In genomic region chr10:122564473-122564872, GRCm38 (mm10) we compare ENCODE assay signal across 14 mouse cellular contexts.
A peak's percentile ranks its signal among the peaks of the same experiment; 100 is the strongest.
DNase-seq lines count a peak whose midpoint lies in the region; ATAC-seq and TF ChIP-seq lines count a peak whose summit lies in the region.
"Had no signal": no experiment of that assay in that cellular context is flagged by ENCODE, and none has a peak within 500 bp of the region (broad histone marks: within the 10 kb centered on the region; RNA-seq: fewer than 3 reads in every experiment).

No protein-coding gene starts in this region.

- DNase-seq in forebrain, postnatal 0 days, result no peak
- no peak for DNase-seq in midbrain, embryonic 10.5 days (ENCODE audit: low spot score)
- DNase-seq in midbrain, embryonic 14.5 days, result no peak
- DNase-seq in stomach, postnatal 0 days (ENCODE audit: low spot score), result no peak
- no peak for DNase-seq in urinary bladder, postnatal 25 days (ENCODE audit: low spot score)
- no peak for DNase-seq in urinary bladder, postnatal 14 days (ENCODE audit: low spot score)
- DNase-seq: cerebellum, adult 9-11 months; gastrocnemius, postnatal 10 days; heart, postnatal 10 days; right cerebral cortex, adult 18-20 months had no signal

- ATAC-seq in forebrain, postnatal 0 days, result no peak
- no peak for ATAC-seq in forebrain, embryonic 16.5 days
- no peak for ATAC-seq in midbrain, embryonic 13.5 days
- ATAC-seq in midbrain, embryonic 14.5 days (ENCODE audit: low FRiP score, low TSS enrichment), result no peak
- no peak for ATAC-seq in stomach, postnatal 0 days (ENCODE audit: low FRiP score, low TSS enrichment)

- 0 out of 2 replicates have a peak overlapping the region, but pooled peaks have one; percentile 16 for H3K27ac ChIP-seq in forebrain, postnatal 0 days (ENCODE audit: low read depth, low read length)
- H3K27ac ChIP-seq in forebrain, embryonic 16.5 days (ENCODE audit: low read length), result no peak overlapping the region; the same call in 1 of the 2 replicates
- peak overlapping the region; percentile 35 for H3K27ac ChIP-seq in midbrain, embryonic 13.5 days
- no peak overlapping the region for H3K27ac ChIP-seq in midbrain, embryonic 10.5 days (replicated peaks)
- peak overlapping the region; percentile 46; the same call in 1 of the 2 replicates for H3K27ac ChIP-seq in midbrain, embryonic 14.5 days (replicated peaks; ENCODE audit: low read depth, low read length)
- no peak overlapping the region for H3K27ac ChIP-seq in stomach, postnatal 0 days (replicated peaks)

- no peak for TF ChIP-seq CTCF in forebrain, postnatal 0 days (IDR thresholded peaks at IDR 0.05; ENCODE audit: low read depth)
- TF ChIP-seq CTCF in stomach, postnatal 0 days (IDR thresholded peaks at IDR 0.05; ENCODE audit: low read depth), result no peak

- no peak overlapping the region for H3K4me3 ChIP-seq in forebrain, postnatal 0 days (ENCODE audit: low read depth, low read length)
- H3K4me3 ChIP-seq in forebrain, embryonic 16.5 days (replicated peaks; ENCODE audit: low read length), result no peak overlapping the region
- no peak overlapping the region for H3K4me3 ChIP-seq in midbrain, embryonic 13.5 days (replicated peaks)
- H3K4me3 ChIP-seq in midbrain, embryonic 10.5 days, result no peak overlapping the region
- no peak overlapping the region for H3K4me3 ChIP-seq in midbrain, embryonic 14.5 days (replicated peaks; ENCODE audit: low read depth, low read length)
- H3K4me3 ChIP-seq in stomach, postnatal 0 days (ENCODE audit: low read depth, low read length), result no peak overlapping the region
- H3K4me3 ChIP-seq: erythroblast, embryonic 14.5 days; myocyte had no signal

- H3K9ac ChIP-seq in forebrain, postnatal 0 days, result no peak overlapping the region
- H3K9ac ChIP-seq in forebrain, embryonic 16.5 days (replicated peaks; ENCODE audit: low read depth, low read length), result no peak overlapping the region
- H3K9ac ChIP-seq in midbrain, embryonic 13.5 days (replicated peaks), result no peak overlapping the region
- H3K9ac ChIP-seq in midbrain, embryonic 14.5 days (replicated peaks; ENCODE audit: low read length), result no peak overlapping the region
- H3K9ac ChIP-seq in stomach, postnatal 0 days (ENCODE audit: low read length), result no peak overlapping the region

- H3K27me3 ChIP-seq in forebrain, postnatal 0 days (ENCODE audit: insufficient read depth, low read length), result no peaks in the 10 kb centered on the region
- H3K27me3 ChIP-seq in forebrain, embryonic 16.5 days (replicated peaks; ENCODE audit: control insufficient read depth, insufficient read depth, low read length), result no peaks in the 10 kb centered on the region
- H3K27me3 ChIP-seq in midbrain, embryonic 13.5 days, result no peaks in the 10 kb centered on the region
- H3K27me3 ChIP-seq in midbrain, embryonic 10.5 days (ENCODE audit: low read depth, poor library complexity, severe bottlenecking), result no peaks in the 10 kb centered on the region
- H3K27me3 ChIP-seq in midbrain, embryonic 14.5 days (ENCODE audit: control insufficient read depth, insufficient read depth, low read length), result no peaks in the 10 kb centered on the region
- H3K27me3 ChIP-seq in stomach, postnatal 0 days (ENCODE audit: control insufficient read depth, insufficient read depth, low read length), result no peaks in the 10 kb centered on the region

- H3K4me1 ChIP-seq in forebrain, postnatal 0 days (ENCODE audit: insufficient read depth), result no peaks in the 10 kb centered on the region
- H3K4me1 ChIP-seq in forebrain, embryonic 16.5 days (replicated peaks; ENCODE audit: control insufficient read depth, insufficient read depth, low read length), result peaks cover under 1% of the 10 kb centered on the region; the same call in 1 of the 2 replicates
- peaks cover 7% of the 10 kb centered on the region for H3K4me1 ChIP-seq in midbrain, embryonic 13.5 days (replicated peaks)
- H3K4me1 ChIP-seq in midbrain, embryonic 10.5 days, result peaks cover 8% of the 10 kb centered on the region
- H3K4me1 ChIP-seq in midbrain, embryonic 14.5 days (ENCODE audit: control insufficient read depth, insufficient read depth, low read length), result 0 out of 2 replicates have a peak, but pooled peaks cover under 1% of the 10 kb centered on the region
- H3K4me1 ChIP-seq in stomach, postnatal 0 days (replicated peaks; ENCODE audit: control insufficient read depth, insufficient read depth), result no peaks in the 10 kb centered on the region

- no peaks in the 10 kb centered on the region for H3K36me3 ChIP-seq in forebrain, postnatal 0 days (ENCODE audit: insufficient read depth)
- H3K36me3 ChIP-seq in forebrain, embryonic 16.5 days (ENCODE audit: control insufficient read depth, insufficient read depth), result no peaks in the 10 kb centered on the region
- H3K36me3 ChIP-seq in midbrain, embryonic 13.5 days, result no peaks in the 10 kb centered on the region
- H3K36me3 ChIP-seq in midbrain, embryonic 10.5 days, result no peaks in the 10 kb centered on the region
- H3K36me3 ChIP-seq in midbrain, embryonic 14.5 days (ENCODE audit: control insufficient read depth, insufficient read depth, low read length), result no peaks in the 10 kb centered on the region
- H3K36me3 ChIP-seq in stomach, postnatal 0 days (ENCODE audit: control insufficient read depth, insufficient read depth, low read length), result no peaks in the 10 kb centered on the region

- 88% methylated on average over 10 of the region's 10 CpGs for WGBS in forebrain, postnatal 0 days
- 92% methylated on average over 10 of the region's 10 CpGs for WGBS in forebrain, embryonic 16.5 days
- 82% methylated on average over 10 of the region's 10 CpGs for WGBS in midbrain, embryonic 13.5 days
- WGBS in midbrain, embryonic 10.5 days, result 90% methylated on average over 10 of the region's 10 CpGs
- WGBS in midbrain, embryonic 14.5 days, result 84% methylated on average over 10 of the region's 10 CpGs
- WGBS in stomach, postnatal 0 days, result 69% methylated on average over 10 of the region's 10 CpGs

- TF ChIP-seq EP300 in stomach, postnatal 0 days (optimal IDR thresholded peaks at IDR 0.05), result no peak

- no peak overlapping the region for H3K4me2 ChIP-seq in forebrain, postnatal 0 days (ENCODE audit: low read depth)
- no peak overlapping the region for H3K4me2 ChIP-seq in forebrain, embryonic 16.5 days (ENCODE audit: low read length)
- peak overlapping the region; percentile 27; the same call in 1 of the 2 replicates for H3K4me2 ChIP-seq in midbrain, embryonic 13.5 days (replicated peaks)
- H3K4me2 ChIP-seq in midbrain, embryonic 14.5 days (ENCODE audit: low read length), result peak overlapping the region; percentile 32
- H3K4me2 ChIP-seq in stomach, postnatal 0 days (replicated peaks; ENCODE audit: low read depth), result peak overlapping the region; percentile 32

- H3K9me3 ChIP-seq in forebrain, postnatal 0 days (ENCODE audit: low read length), result no peaks in the 10 kb centered on the region
- H3K9me3 ChIP-seq in forebrain, embryonic 16.5 days (ENCODE audit: control insufficient read depth, low read length), result no peaks in the 10 kb centered on the region
- H3K9me3 ChIP-seq in midbrain, embryonic 13.5 days, result no peaks in the 10 kb centered on the region
- H3K9me3 ChIP-seq in midbrain, embryonic 10.5 days (replicated peaks), result no peaks in the 10 kb centered on the region
- H3K9me3 ChIP-seq in midbrain, embryonic 14.5 days (ENCODE audit: control insufficient read depth, low read length), result no peaks in the 10 kb centered on the region
- H3K9me3 ChIP-seq in stomach, postnatal 0 days (ENCODE audit: control insufficient read depth, low read length), result no peaks in the 10 kb centered on the region

Comparison
In these comparisons a context has a peak if more than half of its experiments do, and no peak if none do; other contexts are left out.
1. H3K27ac ChIP-seq: peak in forebrain, postnatal 0 days (single experiment), midbrain, embryonic 13.5 days (single experiment) and midbrain, embryonic 14.5 days (single experiment); none in forebrain, embryonic 16.5 days (single experiment), midbrain, embryonic 10.5 days (single experiment) and stomach, postnatal 0 days (single experiment).
2. H3K4me2 ChIP-seq: peak in midbrain, embryonic 13.5 days (single experiment), midbrain, embryonic 14.5 days (single experiment) and stomach, postnatal 0 days (single experiment); none in forebrain, postnatal 0 days (single experiment) and forebrain, embryonic 16.5 days (single experiment).